Mouse (Mus musculus): ENCODE measurements at regions not wholly inside any gene's neighbourhood (a gene's known extent, or its start where the extent isn't known, plus 50 kb on each side); places are given as distances from the start of the nearest gene placed in this dataset.

GRCm38 (mm10) chr12:92509494-92509893 is 660.5 kb upstream of the Sel1l start:
- DNase-seq (ENCODE audit: low spot score): no peak

- DNase-seq (ENCODE audit: low spot score): no peak
These were observed 660.0 kb upstream of the Sel1l start for GRCm38 (mm10) chr12:92508796-92509489.

- DNase-seq (ENCODE audit: low spot score): no peak
These were observed 635.0 kb upstream of the Sel1l start for GRCm38 (mm10) chr12:92483984-92484383.

GRCm38 (mm10) chr12:92474293-92475062 is 625.5 kb upstream of the Sel1l start:
- DNase-seq (ENCODE audit: low spot score): no peak

- no peak for DNase-seq (ENCODE audit: low spot score)
These were observed 602.3 kb upstream of the Sel1l start for GRCm38 (mm10) chr12:92451110-92451818.

- no peak for DNase-seq (ENCODE audit: low spot score)
These were observed 569.5 kb upstream of the Sel1l start for GRCm38 (mm10) chr12:92418458-92418857.

- DNase-seq (ENCODE audit: low spot score): no peak
These were observed 556.5 kb upstream of the Sel1l start for GRCm38 (mm10) chr12:92405506-92405905.

- DNase-seq (ENCODE audit: low spot score): no peak
These were observed 552.0 kb upstream of the Sel1l start for GRCm38 (mm10) chr12:92400987-92401386.

- no peak for DNase-seq (ENCODE audit: low spot score)
These were observed 537.2 kb upstream of the Sel1l start for GRCm38 (mm10) chr12:92386195-92386594.

GRCm38 (mm10) chr12:92384266-92384937 is 535.4 kb upstream of the Sel1l start:
- DNase-seq (ENCODE audit: low spot score): no peak

- no peak for DNase-seq (ENCODE audit: low spot score)
These were observed 530.2 kb upstream of the Sel1l start for GRCm38 (mm10) chr12:92379130-92379529.

- DNase-seq (ENCODE audit: low spot score): no peak
These were observed 517.0 kb upstream of the Sel1l start for GRCm38 (mm10) chr12:92365926-92366325.

GRCm38 (mm10) chr12:92353386-92354257 is 504.7 kb upstream of the Sel1l start:
- DNase-seq (ENCODE audit: low spot score): no peak

- no peak for DNase-seq (ENCODE audit: low spot score)
These were observed 469.3 kb upstream of the Sel1l start for GRCm38 (mm10) chr12:92318241-92318640.

GRCm38 (mm10) chr12:92317609-92318008 is 468.7 kb upstream of the Sel1l start:
- DNase-seq (ENCODE audit: low spot score): no peak

- no peak for DNase-seq (ENCODE audit: low spot score)
These were observed 467.3 kb upstream of the Sel1l start for GRCm38 (mm10) chr12:92316285-92316684.

- no peak for DNase-seq (ENCODE audit: low spot score)
These were observed 466.9 kb upstream of the Sel1l start for GRCm38 (mm10) chr12:92315820-92316219.

GRCm38 (mm10) chr12:92302951-92303591 is 454.1 kb upstream of the Sel1l start:
- peak; percentile 44 for DNase-seq (ENCODE audit: low spot score)

GRCm38 (mm10) chr12:92294887-92295286 is 445.9 kb upstream of the Sel1l start:
- no peak for DNase-seq (ENCODE audit: low spot score)

- no peak for DNase-seq (ENCODE audit: low spot score)
These were observed 444.4 kb upstream of the Sel1l start for GRCm38 (mm10) chr12:92293341-92293720.
